Mouse (Mus musculus) c-Kit-negative CD71-positive TER-119-positive erythroid progenitor cells, embryonic 14.5 days (primary cell): ENCODE data around the gene Rgs10.
A peak's percentile ranks its signal among the peaks of the same experiment; 100 is the strongest.

Experiments used
- DNase-seq: peaks from one replicate; pipeline ENCODE4 v3.0.0-alpha.2; 2013; ENCODE audit warnings: low read depth, low spot score

Gene Rgs10

GRCm38 (mm10) chr7:128410708-128411413 is 7.7 kb downstream of the Rgs10 start:
- no peak for DNase-seq

- no peak for DNase-seq
Measured at GRCm38 (mm10) chr7:128408265-128408664, 10.3 kb downstream of the Rgs10 start.

- DNase-seq = no peak
Measured at GRCm38 (mm10) chr7:128403988-128404387, 14.6 kb downstream of the Rgs10 start.

GRCm38 (mm10) chr7:128403586-128403985 is 15.0 kb downstream of the Rgs10 start:
- no peak for DNase-seq

GRCm38 (mm10) chr7:128403128-128403527 is 15.4 kb downstream of the Rgs10 start:
- peak; percentile 28 for DNase-seq

GRCm38 (mm10) chr7:128402577-128402976 is 16.0 kb downstream of the Rgs10 start:
- DNase-seq = no peak

GRCm38 (mm10) chr7:128398664-128399063 is 19.9 kb downstream of the Rgs10 start:
- DNase-seq = no peak

- no peak for DNase-seq
Measured at GRCm38 (mm10) chr7:128397066-128397465, 21.5 kb downstream of the Rgs10 start.

GRCm38 (mm10) chr7:128393756-128394155 is 24.8 kb downstream of the Rgs10 start:
- no peak for DNase-seq

GRCm38 (mm10) chr7:128392972-128393314 is 25.6 kb downstream of the Rgs10 start:
- no peak for DNase-seq

GRCm38 (mm10) chr7:128392071-128392971 is 26.2 kb downstream of the Rgs10 start:
- no peak for DNase-seq

GRCm38 (mm10) chr7:128391267-128392057 is 27.1 kb downstream of the Rgs10 start:
- no peak for DNase-seq

GRCm38 (mm10) chr7:128388968-128389367 is 29.6 kb downstream of the Rgs10 start:
- DNase-seq = no peak

GRCm38 (mm10) chr7:128383726-128384463 is 34.7 kb downstream of the Rgs10 start:
- DNase-seq = no peak

- DNase-seq = no peak
Measured at GRCm38 (mm10) chr7:128383189-128383725, 35.3 kb downstream of the Rgs10 start.

- DNase-seq = no peak
Measured at GRCm38 (mm10) chr7:128382527-128382860, 36.1 kb downstream of the Rgs10 start.

- DNase-seq = no peak
Measured at GRCm38 (mm10) chr7:128381811-128382526, 36.6 kb downstream of the Rgs10 start.

GRCm38 (mm10) chr7:128381001-128381400 is 37.6 kb downstream of the Rgs10 start:
- DNase-seq = no peak

GRCm38 (mm10) chr7:128379162-128379805 is 39.3 kb downstream of the Rgs10 start:
- DNase-seq = no peak

- DNase-seq = no peak
Measured at GRCm38 (mm10) chr7:128376206-128376701, 42.3 kb downstream of the Rgs10 start.
